In the genomic region with DNA sequence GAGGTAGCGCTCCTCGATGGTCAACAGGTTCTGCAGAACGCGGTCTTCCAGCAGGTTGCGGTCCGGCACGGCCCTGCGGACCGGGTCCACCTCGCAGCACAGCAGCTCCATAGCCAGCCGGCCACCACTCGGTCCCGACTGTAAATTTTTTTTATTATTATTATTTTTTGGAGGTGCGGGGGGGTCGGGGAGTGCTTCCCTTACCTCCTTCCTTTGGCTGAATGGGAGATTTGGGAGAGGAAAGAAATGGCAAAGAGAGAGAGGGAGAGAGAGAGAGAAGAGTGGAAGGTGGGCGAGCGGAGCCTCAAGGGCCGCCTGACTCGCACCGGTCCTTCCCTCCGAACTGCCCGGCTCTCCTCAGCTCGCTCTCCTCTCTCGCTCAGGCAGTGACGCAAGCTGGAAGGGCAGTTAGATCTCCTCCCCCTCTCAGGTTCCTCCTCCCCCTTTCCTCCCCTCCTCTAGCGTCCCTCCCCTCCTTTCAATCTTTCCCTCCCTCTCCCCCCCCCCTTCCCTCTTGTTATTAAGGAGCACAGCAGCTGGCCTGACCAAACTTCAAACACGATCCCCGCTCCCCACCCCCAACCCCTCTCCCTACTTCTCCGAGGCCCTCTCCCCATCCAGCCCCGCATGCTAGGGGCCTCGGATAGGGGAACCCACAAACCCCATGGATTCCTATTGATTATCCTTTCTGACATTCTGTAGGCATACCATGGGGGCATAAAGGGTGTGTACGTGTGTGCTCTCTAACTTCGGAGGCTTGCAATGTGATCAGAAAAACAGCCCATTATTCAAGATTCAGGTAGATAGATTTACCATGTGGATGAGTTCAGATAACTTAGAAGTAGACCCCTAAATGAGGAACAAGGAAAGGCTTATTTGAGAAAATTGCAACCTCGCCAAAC, we compare ENCODE assay signal across 7 mouse cellular contexts. TPM values are rescaled to one million over a fixed set of nuclear protein-coding genes. Genes with fewer than 3 reads are reported as not detected.
A peak's percentile ranks its signal among the peaks of the same experiment; 100 is the strongest.
DNase-seq lines count a peak whose midpoint lies in the region; ATAC-seq lines count a peak whose summit lies in the region.

No protein-coding gene starts in this region.

- H3K9me3 ChIP-seq in hindbrain, embryonic 13.5 days = no peaks in the 10 kb centered on the region
- no peaks in the 10 kb centered on the region for H3K9me3 ChIP-seq in limb, embryonic 10.5 days (replicated peaks)

- peak overlapping the region; percentile 74 for H3K4me2 ChIP-seq in hindbrain, embryonic 13.5 days

- DNase-seq in MEL-GATA-1-ER (ENCODE audit: extremely low read depth, low read depth) = peak; percentile 86
- peak; percentile 37 to 39 for DNase-seq in adrenal gland, postnatal 4 days (ENCODE audit: low spot score in 2 of 2)
- DNase-seq in forelimb bud, embryonic 11.5 days (ENCODE audit: low read depth, low spot score) = peak; percentile 94
- peak; percentile 86 for DNase-seq in limb, embryonic 10.5 days (ENCODE audit: low spot score)
- peak; percentile 93 for DNase-seq in mesoderm, embryonic 11.5 days (ENCODE audit: low read depth, low spot score)
- peak; percentile 53 for DNase-seq in right cerebral cortex, postnatal 4 days

- H3K36me3 ChIP-seq in hindbrain, embryonic 13.5 days = no peaks in the 10 kb centered on the region
- H3K36me3 ChIP-seq in limb, embryonic 10.5 days = peaks cover 27% of the 10 kb centered on the region

- H3K4me3 ChIP-seq in hindbrain, embryonic 13.5 days = peak overlapping the region; percentile 47
- peak overlapping the region; percentile 75 for H3K4me3 ChIP-seq in limb, embryonic 10.5 days

- 0 out of 2 replicates have a peak overlapping the region, but pooled peaks have one; percentile 40 for H3K27ac ChIP-seq in hindbrain, embryonic 13.5 days
- peak overlapping the region; percentile 97 for H3K27ac ChIP-seq in limb, embryonic 10.5 days

- under 1% methylated on average over 31 of the region's 34 CpGs for whole genome bisulfite sequencing in hindbrain, embryonic 13.5 days
- under 1% methylated on average over 34 of the region's 34 CpGs for WGBS in limb, embryonic 10.5 days

- ATAC-seq in hindbrain, embryonic 13.5 days (ENCODE audit: low FRiP score) = peak; percentile 34

- peaks cover 73% of the 10 kb centered on the region for H3K27me3 ChIP-seq in hindbrain, embryonic 13.5 days
- no peaks in the 10 kb centered on the region for H3K27me3 ChIP-seq in limb, embryonic 10.5 days (ENCODE audit: low read depth, poor library complexity, severe bottlenecking)

- peak overlapping the region; percentile 77 for H3K9ac ChIP-seq in hindbrain, embryonic 13.5 days

- peaks cover 73% of the 10 kb centered on the region for H3K4me1 ChIP-seq in hindbrain, embryonic 13.5 days (replicated peaks)
- peaks cover 65% of the 10 kb centered on the region for H3K4me1 ChIP-seq in limb, embryonic 10.5 days

RNA-seq across cellular contexts. Expression of a gene that starts 1.1 kb away (rescaled TPM):
- total RNA-seq in adrenal gland, postnatal 4 days (2021) = 100 to 1,000 TPM; 267 to 278 TPM
- polyA plus RNA-seq in hindbrain, embryonic 13.5 days (2015; fragmentation: Nextera tagmentation; extraction: Ambion mirVana) = 270 and 302 TPM in 2 replicates
- 609 and 799 TPM in 2 replicates for polyA plus RNA-seq in limb, embryonic 10.5 days (2016; fragmentation: Nextera tagmentation; extraction: Ambion mirVana)

RNA-seq across cellular contexts. Expression of a gene that starts 41.6 kb away (rescaled TPM):
- 10 to 100 TPM; 13.5 to 13.7 TPM for total RNA-seq in adrenal gland, postnatal 4 days (2021)
- 7.2 and 8.6 TPM in 2 replicates for polyA plus RNA-seq in hindbrain, embryonic 13.5 days (2015; fragmentation: Nextera tagmentation; extraction: Ambion mirVana)
- polyA plus RNA-seq in limb, embryonic 10.5 days (2016; fragmentation: Nextera tagmentation; extraction: Ambion mirVana) = 4.7 and 5.1 TPM in 2 replicates

Comparison
In these comparisons a context has a peak if more than half of its experiments do, and no peak if none do; other contexts are left out.
1. Peak in every context shown above with its lines: DNase-seq, ATAC-seq, H3K4me3 ChIP-seq and H3K27ac ChIP-seq.
2. DNase-seq: peak in every context shown above with its lines; median percentile 94 in forelimb bud, embryonic 11.5 days; 93 in mesoderm, embryonic 11.5 days; 86 in MEL-GATA-1-ER; 86 in limb, embryonic 10.5 days; 53 in right cerebral cortex, postnatal 4 days; 38 in adrenal gland, postnatal 4 days.